Mouse (Mus musculus) cerebellum, adult 11 months (tissue): ENCODE measurements around the gene Polr2a.

Source experiments
- DNase-seq: peaks from one replicate; pipeline ENCODE4 v3.0.0; 2022

The Polr2a gene

DNA sequence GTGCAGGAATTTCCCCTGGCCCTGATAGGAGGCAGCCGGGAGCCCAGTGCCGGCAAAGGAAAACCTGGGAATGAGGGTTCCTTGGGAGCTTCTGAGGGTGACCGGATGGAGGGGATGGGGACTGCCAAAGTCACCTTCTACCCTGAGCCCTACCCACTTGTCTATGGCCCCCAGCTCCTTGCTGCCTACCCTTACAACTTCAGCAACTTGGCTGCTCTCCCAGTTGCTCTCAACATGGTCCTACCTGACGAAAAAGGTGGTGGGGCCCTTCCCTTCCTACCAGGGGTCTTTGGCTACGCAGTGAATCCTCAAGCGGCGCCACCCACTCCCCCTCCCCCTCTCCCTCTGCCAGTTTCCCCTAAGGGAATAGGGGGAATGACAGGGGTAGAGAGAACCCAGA lies 20.5 kb upstream of the Polr2a start:
- DNase-seq = no peak

DNA sequence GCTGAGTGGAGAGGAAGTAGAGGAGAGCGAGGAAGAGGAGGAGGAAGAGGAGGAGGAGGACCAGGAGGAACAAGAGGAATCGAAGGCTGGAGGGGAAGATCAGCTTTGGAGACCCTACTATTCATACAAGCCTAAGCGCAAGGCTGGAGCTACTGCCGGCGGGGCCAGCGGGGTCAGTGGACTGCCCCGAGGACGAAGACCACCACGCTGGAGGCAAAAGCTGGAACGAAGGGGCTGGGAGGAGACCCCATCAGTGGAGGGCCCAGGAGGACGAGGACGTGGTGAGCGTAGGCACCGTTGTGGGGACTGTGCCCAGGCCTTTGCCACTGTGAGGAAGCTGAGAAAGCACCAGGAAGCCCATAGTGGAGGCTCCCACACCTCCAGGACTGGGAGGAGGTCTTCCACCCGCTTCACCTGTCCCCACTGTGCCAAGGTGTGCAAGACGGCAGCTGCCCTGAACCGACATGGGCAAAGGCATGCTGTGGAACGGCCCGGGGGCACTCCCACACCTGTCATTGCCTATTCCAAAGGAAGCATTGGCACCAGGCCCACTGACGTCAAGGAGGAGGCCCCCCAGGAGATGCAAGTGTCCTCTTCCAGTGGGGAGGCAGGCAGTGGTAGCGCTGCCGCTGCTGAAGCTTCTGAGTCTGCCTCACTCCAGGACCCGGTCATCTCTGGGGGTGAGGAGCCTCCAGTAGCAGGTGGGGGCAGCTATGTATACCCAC lies 20.0 kb upstream of the Polr2a start:
- DNase-seq = no peak

DNA sequence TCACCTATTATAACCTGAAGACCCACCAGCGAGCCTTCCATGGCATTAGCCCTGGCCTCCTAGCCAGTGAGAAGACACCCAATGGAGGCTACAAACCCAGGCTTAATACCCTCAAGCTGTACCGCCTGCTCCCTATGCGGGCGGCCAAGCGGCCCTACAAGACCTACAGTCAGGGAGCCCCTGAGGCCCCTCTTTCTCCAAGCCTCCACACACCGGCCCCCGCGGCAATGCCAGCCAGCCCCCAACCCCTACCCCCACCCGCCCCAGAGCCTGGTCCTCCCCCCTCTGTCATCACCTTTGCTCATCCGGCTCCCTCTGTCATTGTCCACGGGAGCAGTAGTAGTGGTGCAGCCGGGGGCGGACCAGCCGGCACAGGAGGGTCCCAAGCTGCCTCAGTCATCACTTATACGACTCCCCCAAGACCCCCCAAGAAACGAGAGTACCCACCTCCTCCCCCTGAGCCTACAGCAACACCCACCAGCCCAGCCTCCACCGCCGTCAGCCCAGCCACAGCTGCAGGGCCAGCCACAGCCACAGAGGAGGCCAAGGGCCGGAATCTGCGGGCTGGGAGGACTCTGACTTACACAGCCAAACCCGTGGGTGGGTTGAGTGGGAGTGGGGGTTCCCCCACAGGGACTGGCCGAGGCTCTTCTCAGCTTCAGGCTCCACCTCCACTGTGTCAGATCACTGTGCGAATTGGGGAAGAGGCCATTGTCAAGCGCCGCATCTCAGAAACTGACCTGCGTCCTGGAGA lies 19.2 kb upstream of the Polr2a start:
- DNase-seq = no peak

DNA sequence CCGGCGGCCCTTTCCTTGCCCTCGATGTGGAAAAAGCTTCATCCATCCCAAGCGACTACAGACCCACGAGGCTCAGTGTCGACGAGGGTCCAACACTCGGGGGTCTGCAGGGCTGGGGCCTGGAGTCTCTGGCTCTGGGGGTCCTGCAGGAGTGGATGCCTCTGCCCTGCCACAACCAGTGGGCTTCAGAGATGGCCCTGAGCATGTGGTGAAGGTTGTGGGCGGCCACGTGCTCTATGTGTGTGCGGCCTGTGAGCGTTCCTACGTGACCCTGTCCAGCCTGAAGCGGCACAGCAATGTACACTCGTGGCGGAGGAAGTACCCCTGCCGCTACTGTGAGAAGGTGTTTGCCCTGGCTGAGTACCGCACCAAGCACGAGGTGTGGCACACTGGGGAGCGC lies 18.1 kb upstream of the Polr2a start:
- no peak for DNase-seq

DNA sequence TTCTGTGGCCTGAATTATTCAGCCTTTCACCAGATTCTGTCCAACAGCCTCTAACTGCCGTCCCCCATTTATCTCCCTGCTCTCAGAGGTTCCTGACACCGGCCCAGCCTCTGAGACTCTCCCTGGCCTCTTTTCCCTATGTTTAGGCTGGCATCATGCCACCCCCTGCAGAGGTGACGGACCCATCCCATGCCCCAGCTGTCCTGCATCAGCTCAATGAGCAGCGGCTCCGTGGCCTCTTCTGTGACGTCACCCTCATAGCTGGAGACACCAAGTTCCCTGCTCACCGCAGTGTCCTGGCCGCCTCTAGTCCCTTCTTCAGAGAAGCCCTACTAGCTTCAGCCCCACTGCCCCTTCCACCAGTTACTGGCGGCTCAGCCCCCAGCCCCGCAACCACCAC lies 17.3 kb upstream of the Polr2a start:
- no peak for DNase-seq

DNA sequence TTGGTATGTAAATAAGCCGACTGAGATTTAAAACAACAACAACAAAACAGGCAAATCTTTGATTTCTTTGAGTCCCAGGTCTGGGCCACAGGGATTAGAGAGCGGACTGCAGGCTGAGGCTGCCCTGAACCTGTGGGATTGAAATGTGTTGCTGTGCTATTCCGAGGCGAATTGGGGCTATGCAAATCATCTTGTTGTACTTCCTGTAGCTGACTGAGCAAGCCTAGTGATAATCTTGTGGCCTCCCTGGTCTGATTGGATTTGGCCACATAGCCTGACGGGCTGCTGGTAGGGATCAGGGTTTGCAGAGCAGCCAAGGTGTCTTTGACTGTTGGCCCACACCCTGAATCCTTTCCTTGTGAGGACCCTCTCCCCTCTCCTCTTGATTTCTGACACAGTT lies 16.5 kb upstream of the Polr2a start:
- no peak for DNase-seq

DNA sequence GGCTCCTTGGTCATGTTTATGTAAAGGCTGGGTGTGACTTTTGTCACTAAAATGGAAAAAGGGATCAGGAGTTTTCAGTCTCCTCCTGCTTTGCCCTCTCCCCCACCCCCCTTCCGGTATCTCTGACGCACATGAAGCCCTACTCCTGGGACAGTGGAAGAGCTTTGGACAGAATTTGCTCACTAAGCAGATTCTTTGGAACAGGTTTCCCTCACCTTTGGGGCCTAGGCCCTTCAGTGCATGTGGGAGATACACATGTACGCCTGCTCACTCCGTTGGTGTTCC lies 9.1 kb upstream of the Polr2a start:
- DNase-seq = no peak

DNA sequence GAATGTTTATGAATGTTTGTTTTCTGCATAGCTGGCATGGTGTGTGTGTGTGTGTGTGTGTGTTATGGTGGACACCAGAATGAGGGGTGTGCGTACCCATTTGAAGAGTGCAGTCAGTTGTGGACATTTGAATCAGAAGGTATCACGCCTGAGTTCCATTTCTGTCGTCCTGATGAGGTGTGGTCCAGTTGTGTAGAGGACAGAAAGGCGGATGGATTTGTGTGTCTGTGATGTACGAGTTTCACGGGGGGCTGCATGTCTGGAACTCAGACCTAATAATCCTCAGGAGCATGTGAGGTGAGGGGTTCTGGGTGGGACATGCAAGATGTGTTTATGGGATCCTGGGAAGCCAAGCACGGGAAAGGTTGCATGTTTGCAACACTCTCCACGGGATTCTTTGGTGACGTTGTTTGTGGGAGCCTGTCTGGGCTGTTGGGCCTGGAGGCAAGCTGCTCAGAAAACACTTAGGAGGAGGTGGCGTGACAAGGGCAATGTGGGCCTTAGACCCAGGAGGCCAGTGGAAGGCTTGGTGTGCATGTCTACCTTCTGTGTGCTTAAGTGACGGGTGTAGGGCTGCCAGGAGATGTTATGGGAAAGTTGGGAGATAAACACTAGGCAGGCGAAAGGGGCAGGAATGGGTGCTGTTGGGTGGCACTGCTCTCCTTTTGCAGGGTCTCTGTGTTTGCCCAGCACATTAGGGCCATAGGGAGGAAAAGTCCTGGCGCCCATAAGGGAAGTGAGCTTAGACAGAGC lies 8.6 kb upstream of the Polr2a start:
- DNase-seq = no peak

DNA sequence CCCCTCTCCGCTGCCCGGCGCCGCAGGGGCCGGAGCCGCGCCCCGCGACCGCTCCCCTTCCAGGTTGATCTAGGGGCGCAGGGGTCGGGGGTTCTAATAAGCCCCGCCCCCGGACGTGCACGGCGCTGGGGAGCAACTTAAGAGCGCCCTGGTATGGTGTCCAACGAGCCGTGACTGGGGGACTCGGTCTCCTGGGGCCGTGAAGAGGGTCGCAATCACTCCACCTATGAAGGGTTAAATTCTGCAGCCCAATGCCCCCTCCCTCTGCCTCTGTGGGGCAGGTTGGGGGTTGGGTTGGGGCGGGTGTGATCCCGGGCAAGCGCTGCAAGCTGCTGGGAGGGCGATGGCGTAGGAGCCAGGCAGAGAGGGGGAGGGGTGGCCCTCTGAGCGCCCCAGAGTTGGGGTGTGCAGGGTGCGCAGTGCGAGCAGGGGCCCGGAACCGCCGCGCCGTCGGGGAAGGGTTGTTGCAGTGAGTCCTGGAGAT lies 7.7 kb upstream of the Polr2a start:
- peak; percentile 70 for DNase-seq

DNA sequence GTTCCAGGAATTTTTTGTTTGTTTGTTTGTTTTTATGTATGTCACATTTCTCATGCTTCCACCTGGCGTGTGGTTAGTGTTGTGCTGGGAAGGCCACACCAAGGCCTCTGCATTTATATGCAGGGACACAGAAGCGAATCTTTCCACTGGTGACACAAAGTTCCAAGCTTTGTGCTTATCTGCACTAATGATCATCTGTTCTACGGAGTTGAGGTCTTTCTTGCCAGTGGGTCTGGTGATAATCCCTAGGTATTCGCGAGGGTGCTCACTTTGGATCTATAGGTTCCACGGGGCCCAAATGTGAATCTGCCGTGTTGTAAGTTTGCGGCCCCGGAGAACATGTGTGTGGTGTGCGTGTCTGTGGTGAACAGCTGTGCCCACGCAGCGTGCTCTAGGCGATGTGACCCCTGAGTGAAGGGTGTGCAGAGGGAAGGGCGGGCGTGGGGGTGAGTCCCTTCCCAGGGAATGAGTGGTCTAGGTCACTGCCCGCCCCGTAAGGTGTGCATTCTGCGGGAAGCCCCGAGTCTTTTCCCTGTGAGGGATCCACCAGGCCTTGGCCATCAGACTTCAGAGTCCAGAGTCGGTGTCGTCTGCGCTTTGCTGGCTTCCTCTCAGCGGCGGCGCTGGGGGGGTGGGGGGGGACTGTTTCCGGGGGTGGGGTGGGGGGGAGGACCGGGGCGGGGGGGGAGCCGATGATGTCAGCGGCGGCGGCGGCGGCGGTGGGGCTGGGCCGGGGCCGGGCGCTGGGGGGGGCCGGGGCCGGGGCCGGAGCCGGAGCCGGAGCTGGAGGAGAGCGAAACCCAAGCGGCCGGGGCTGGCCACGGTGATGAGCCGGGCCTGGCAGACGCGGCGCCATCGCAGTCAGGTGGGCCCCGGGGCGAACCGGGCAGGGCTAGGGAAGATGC lies 7.0 kb upstream of the Polr2a start, which contains the start of gene Zbtb4:
Gene Zbtb4 (plus strand): TSS at position 692 of the 905 bp plus-strand sequence.
- peak; percentile 51 for DNase-seq

DNA sequence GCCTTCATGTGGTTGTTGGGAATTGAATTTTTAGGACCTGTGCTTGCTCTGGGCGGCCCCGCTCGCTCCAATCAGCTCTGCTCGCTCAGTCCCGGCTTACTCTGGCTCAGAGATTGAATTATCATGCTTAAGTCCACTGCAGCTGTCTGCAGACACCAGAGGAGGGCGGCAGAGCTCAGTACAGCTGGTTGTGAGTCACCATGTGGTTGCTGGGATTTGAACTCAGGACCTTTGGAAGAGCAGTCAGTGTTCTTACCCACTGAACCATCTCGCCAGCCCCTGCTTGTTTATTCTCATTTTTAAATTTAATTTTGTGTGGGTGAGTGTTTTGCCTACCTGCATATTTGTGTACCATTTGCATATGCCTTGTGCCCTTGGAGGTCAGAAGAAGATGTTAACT lies 5.1 kb upstream of the Polr2a start:
- no peak for DNase-seq

DNA sequence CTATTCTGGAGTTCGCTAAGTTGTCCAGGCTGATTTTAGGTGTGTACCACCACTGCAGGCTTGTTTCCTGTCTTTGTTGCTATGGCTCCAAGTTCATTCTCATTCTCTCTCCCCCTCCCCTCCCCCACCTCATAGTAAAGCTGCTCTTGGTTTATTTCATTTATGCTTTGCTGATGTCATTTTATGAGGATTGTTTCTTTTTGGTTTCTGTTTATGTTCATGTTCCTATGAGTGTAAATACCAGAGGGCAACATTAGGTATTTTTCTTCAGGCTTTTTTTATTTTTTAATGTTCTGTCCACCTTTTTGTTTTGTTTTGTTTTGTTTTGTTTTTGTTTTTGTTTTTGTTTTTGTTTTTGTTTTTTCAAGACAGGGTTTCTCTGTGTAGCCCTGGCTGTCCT lies 3.4 kb upstream of the Polr2a start, which contains the start of gene Slc35g3:
Gene Slc35g3 (minus strand): TSS at position 101 of the 400 bp plus-strand sequence.
- no peak for DNase-seq

DNA sequence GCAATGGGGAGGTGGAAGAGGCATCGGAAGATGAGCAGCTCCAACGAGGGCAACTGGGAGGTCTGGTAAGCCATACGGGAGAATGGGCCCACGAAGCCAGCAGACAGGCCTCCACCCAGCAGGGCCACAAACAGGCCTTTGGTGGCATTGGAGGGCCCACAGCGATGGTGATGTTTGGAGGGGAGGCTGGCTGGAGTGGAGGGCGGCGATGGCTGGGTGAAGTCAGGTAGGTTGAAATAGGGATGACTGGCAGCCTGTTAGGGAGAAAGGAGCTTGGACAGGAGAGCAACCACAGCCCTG lies 2.4 kb upstream of the Polr2a start:
- no peak for DNase-seq

DNA sequence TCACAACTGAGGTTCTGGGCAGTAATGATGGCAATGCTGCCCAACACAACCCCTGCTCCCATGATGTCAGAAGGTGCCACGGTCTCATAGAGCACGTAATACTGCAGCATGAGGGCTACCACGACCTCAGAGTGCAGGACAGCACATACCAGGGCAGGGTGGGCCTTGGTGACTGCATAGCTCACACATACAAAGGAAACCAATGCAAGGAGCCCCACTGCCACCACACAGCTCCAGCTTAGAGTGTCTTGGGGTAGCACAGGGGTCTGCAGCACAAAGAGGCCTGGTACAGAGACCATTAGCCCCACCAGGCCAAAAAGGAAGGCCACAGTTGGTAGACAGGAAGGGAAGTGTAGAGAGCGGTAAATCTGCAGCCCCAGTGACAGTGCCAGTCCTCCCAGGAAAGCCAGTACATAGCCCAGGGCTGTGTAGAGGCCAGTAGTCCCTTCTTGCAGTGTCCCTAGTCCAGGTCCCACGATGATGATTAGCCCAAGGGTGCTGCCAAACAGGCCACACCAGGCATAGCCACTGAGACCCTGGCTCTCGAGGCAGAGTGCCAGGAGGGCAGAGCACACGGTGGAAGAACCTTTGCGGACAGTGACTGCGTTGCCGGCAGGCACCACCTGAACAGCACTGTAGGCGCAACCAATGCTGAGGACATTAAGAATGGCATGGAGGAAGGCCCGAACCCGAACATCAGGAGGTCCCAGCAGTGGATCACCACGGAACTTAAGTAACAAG lies 1.9 kb upstream of the Polr2a start:
- no peak for DNase-seq

DNA sequence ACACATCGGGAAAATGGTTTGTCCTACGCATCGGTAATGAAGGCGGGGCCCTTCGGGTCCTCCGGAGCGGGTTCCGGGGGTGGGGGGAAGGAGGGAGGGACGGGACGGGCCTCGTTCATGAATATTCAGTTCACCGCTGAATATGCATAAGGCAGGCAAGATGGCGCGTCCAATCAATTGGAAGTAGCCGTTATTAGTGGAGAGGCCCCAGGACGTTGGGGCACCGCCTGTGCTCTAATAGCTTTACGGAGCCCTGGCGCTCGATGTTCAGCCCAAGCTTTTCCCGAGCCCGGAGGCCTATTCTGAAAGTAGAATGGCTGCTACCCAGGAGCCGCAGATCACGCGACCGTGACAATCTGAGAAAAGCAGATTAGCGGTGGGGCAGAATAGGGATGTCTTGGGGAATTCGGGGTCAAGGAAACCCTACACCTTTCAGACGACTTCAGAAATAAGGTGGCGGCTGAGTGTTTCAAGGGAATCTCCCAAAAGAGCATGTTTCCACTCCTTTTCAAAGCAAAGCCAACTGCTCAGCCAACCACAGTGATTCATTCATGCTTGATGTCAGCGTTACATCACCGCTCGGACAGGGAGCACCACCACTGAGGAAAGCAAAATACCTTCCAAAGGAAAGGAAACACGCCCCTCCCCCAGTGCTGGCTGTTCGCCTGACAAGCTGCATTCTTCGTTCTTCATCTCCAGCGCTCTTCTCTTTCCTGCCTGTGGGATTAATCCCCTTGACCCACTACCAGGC lies 709 bp upstream of the Polr2a start:
- DNase-seq = peak; percentile 88

DNA sequence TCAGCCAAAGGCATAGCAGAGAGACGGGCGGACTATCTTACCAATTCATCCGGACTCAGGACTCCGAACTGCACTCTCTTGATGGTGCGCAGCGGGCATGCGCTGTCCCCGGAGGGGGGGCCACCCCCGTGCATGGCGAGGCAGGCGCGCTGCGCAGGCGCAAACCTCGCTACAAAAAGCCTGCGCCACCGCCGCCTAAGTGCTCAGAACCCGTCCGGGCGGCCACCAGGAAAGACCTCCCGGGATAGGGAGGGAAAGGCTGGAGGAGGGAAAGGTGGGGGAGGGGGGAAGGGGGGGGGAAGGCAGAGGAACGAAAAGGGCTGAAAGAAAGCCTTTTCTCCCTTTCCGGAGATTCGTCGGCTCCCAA lies 364 bp downstream of the Polr2a start:
- DNase-seq = peak; percentile 98

DNA sequence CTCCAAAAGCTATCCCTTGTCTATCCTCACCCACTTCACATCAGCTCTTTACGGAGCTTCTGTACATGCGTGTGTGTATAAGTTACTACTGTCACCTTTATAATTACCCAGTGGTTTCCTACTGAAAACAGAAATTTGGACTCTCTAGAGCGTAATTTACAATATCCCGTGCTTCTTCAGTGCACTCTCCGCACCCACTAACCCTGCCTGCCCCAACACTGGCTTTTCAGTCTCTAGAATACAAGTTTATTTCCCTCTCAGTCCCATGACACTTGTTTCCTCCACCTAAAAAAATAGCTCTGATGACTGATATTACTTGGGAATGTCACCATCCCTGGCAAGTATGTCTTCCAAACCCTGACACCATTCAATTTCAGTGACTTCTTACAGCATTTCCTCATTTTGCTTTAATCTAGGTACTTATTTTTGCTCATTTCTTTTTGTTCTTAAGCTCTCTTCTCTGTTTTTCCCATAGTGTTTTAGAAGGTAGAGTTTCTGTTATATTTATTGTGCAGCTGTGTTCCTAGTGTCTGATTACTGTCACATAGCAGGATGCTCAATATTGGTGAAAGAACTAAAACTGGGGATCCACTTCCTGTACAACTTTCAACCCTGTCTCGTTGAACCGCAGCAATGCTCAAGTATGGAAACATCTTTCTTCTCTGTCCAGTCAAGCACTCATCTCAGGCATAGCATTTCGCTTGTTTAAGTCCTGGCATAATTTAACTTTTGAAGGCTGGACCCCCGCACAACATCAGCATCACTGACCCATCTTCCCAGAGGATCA lies 941 bp downstream of the Polr2a start:
- DNase-seq = no peak

DNA sequence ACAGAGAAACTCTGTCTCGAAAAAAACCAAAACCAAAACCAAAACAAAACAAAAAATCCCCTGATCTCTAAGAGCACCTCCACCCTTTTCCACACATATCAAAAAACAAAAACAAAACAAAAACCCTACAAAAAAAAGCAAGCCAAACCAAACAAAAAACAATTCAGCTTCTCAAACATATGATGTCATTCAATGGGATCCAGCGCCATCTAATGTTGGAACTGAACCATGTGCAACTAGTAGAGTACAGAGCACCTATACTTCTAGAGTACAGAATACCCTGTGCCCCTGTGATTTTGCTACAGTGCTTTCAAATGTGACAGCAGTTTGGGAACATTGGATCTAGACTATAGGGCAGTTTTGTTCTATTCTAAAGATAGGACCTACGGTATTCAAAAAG lies 3.7 kb downstream of the Polr2a start:
- DNase-seq = no peak

DNA sequence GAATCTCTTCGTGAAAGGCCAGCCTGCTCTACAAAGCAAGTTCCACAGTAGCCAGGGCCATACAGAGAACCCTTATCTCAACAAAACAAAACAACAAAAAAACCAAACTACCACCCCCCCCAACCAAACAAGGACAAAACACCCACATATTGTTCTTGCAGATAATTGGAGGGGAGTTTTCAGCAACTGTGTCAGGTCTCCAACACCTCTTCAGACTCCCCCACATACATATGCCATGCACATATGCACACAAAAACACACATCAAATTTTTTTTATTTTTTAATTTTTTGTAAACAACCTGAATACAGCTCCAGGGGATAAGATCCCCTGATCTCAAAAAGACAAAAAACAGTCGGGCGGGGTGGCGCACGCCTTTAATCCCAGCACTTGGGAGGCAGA lies 4.2 kb downstream of the Polr2a start:
- no peak for DNase-seq

DNA sequence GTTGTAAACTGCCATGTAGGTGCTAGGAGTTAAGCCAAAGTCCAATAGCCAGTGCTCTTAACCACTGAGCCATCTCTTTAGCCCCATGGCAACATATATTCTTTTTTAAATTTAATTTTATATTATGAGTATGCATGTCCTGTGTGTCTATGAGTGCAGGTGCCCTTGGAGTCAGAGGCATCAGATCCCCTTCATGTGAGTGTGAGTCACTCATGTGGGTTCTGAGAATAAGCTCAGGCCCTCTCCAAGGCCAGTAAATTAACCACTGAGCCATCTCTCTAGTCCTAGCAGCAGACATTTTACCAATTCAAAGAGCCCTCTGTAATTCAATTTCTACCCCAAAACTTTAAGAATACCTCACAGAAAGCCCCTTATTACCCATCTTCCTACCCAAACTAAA lies 5.8 kb downstream of the Polr2a start:
- no peak for DNase-seq

DNA sequence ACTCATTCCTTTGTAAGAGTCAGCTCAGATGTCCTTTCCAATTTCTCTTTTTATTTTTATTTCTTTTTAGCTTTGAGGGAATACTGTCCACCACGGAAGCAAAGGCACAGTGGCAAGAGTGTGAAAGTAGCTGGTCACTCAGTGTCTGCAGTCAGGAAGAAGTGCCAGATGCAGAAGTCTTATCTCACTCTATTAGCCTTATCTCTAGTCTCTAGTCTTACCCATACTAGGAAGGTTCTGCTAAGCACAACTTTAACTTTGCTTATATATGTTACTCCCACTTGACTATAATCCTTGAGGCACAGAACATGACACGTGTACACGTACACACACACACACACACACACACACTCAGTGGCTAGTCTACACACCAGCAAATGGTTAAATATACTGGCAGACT lies 6.8 kb downstream of the Polr2a start:
- DNase-seq = no peak
